Mouse (Mus musculus) monocyte, adult 59 days (primary cell): ENCODE results near the gene Ephb1. TPM values are rescaled to one million over a fixed set of nuclear protein-coding genes. Genes with fewer than 3 reads are reported as not detected.

Experiments used
- total RNA-seq, 2 experiments: library from RNA; stranded (reverse); gene quantifications; one replicate each; pipeline ENCODE4 v1.2.4; 2023

The Ephb1 gene
- total RNA-seq: not detected

GRCm38 (mm10) chr9:102354561-102354973 is at the start of gene Ephb1:
Gene Ephb1, minus strand, starts transcription at chr9:102354693.

Other genes with a start within 250 kb of the Ephb1 start
- under 1 TPM in 1 of 2 experiments, not detected in 1; 0.09 TPM for gene Ky, start 151.1 kb upstream of the Ephb1 start, total RNA-seq